Mouse (Mus musculus) neural tube, embryonic 14.5 days (tissue): ENCODE measurements around the gene Pex19. TPM values are rescaled to one million over a fixed set of nuclear protein-coding genes. Genes with fewer than 3 reads are reported as not detected.

Experiments used
- ATAC-seq: fragments of 200-750 bp; cut with Nextera tagmentation; 2 replicates; pipeline ENCODE4 v1.8.0; 2017; ENCODE audit warnings: low read depth, mild to moderate bottlenecking, moderate TSS enrichment, moderate library complexity
- H3K27ac ChIP-seq: fragments of 300-500 bp; sonication (generic); 2 replicates; pipeline ENCODE4 v1.5.1; 2014; ENCODE audit warnings: low read depth, mild to moderate bottlenecking, control low read depth, low read length, moderate library complexity, mixed read lengths
- H3K27me3 ChIP-seq: fragments of 300-500 bp; sonication (generic); 2 replicates; pipeline ENCODE4 v1.6.1; 2014; ENCODE audit warnings: low read length; ENCODE audit not compliant: control insufficient read depth, insufficient read depth
- H3K36me3 ChIP-seq: fragments of 300-500 bp; sonication (generic); 2 replicates; pipeline ENCODE4 v1.6.1; 2014; ENCODE audit warnings: low read length, mixed read lengths; ENCODE audit not compliant: control insufficient read depth, insufficient read depth
- H3K4me1 ChIP-seq: fragments of 300-500 bp; sonication (generic); 2 replicates; pipeline ENCODE4 v1.6.1; 2014; ENCODE audit warnings: low read length; ENCODE audit not compliant: control insufficient read depth, insufficient read depth
- H3K4me2 ChIP-seq: fragments of 300-500 bp; sonication (generic); 2 replicates; pipeline ENCODE4 v1.6.1; 2014; ENCODE audit warnings: mild to moderate bottlenecking, low read depth, low read length, control low read depth
- H3K4me3 ChIP-seq: fragments of 300-500 bp; sonication (generic); 2 replicates; pipeline ENCODE4 v1.5.1; 2014; ENCODE audit warnings: low read depth, low read length, control low read depth, mixed read lengths
- H3K9ac ChIP-seq: fragments of 300-500 bp; sonication (generic); replicated peaks from 2 replicates; pipeline ENCODE4 v1.6.1; 2014; ENCODE audit warnings: low read depth, mild to moderate bottlenecking, control low read depth, low read length, mixed read lengths
- H3K9me3 ChIP-seq: fragments of 300-500 bp; sonication (generic); 2 replicates; pipeline ENCODE4 v1.6.1; 2016; ENCODE audit warnings: low read length; ENCODE audit not compliant: control insufficient read depth
- WGBS: fragments of 180-500 bp; shearing (Covaris S2); extraction: QIAGEN DNeasy Blood & Tissue Kit; methylation state at CpG from one replicate; pipeline ENCODE4 v1.1.7; 2014; 5-methylcytosine and 5-hydroxymethylcytosine counted together
- polyA plus RNA-seq: library from polyadenylated mRNA; unstranded; fragments of >200 nt; fragmentation: Nextera tagmentation; extraction: Ambion mirVana; gene quantifications from 2 replicates; pipeline ENCODE4 v1.2.1, GENCODE M21; 2014

The Pex19 gene
- polyA plus RNA-seq, 1 experiment from 2014 or later, result 156 TPM

DNA sequence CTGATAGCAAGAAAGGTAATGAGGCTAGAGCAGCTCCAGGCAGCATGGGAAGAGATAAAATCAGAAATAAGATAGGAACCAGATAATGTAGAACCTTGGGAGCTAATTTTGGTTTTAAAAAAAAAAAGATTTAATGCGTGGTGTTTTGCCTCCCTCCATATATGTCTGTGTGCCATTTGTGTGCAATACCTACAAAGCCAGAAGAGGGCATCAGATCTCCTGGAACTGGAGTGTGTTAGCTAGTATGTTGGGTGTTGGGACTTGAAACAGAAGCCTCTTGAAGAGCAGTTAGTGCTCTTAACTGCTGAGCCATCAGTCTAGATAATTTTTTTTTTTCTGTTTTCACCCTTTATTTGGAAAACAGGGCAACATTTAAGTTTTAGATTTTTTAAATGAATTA lies 17.0 kb downstream of the Pex19 start:
- no peak for ATAC-seq
- Histone ChIP-seq H3K9me3 (no peaks in the 10 kb centered on the region), H3K27ac (no peak overlapping the region), H3K4me3 (no peak overlapping the region), H3K4me2 (no peak overlapping the region), H3K4me1 (no peaks in the 10 kb centered on the region), H3K9ac (no peak overlapping the region), H3K36me3 (no peaks in the 10 kb centered on the region), H3K27me3 (no peaks in the 10 kb centered on the region)
- WGBS, result 19% methylated on average over 1 of the region's 1 CpGs

DNA sequence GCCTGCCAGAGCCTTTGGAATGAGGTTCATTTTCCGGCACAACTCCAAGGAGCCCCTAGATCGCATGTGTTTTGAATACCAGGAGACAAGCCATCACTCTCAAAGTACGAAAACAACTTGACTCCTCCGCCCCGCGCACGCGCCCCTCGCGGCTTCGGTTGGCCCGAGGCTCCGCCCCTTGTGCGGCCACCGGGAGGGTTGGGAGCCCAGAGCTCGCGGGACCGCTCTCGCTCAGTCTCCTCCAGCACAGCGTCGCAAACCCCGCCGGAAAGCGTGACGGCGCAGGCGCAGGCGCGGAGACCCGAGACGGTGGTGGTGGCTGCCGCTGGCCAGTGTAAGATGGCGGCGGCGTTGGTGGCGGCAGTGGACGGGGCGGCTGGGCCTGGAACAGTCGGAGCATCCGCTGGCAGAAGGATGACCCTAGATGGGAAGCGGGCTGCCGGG lies 21.3 kb downstream of the Pex19 start, which contains the start of gene Dcaf8:
Dcaf8 (plus strand) TSS at position 250 of the 444 bp plus-strand sequence.
- peaks cover 10% of the 10 kb centered on the region; the same call in 1 of the 2 replicates for H3K36me3 ChIP-seq
- under 1% methylated on average over 34 of the region's 42 CpGs for WGBS
- peak within 1 kb of the TSS; percentile 98 for H3K9ac ChIP-seq
- H3K27ac ChIP-seq, result peak within 1 kb of the TSS; percentile 88
- peak; percentile 99 for ATAC-seq
- peak within 1 kb of the TSS; percentile 51 for H3K4me2 ChIP-seq
- no peaks in the 10 kb centered on the region for H3K27me3 ChIP-seq
- H3K4me3 ChIP-seq, result peak within 1 kb of the TSS; percentile 89
- H3K4me1 ChIP-seq, result peaks cover 7% of the 10 kb centered on the region
- H3K9me3 ChIP-seq, result no peaks in the 10 kb centered on the region

DNA sequence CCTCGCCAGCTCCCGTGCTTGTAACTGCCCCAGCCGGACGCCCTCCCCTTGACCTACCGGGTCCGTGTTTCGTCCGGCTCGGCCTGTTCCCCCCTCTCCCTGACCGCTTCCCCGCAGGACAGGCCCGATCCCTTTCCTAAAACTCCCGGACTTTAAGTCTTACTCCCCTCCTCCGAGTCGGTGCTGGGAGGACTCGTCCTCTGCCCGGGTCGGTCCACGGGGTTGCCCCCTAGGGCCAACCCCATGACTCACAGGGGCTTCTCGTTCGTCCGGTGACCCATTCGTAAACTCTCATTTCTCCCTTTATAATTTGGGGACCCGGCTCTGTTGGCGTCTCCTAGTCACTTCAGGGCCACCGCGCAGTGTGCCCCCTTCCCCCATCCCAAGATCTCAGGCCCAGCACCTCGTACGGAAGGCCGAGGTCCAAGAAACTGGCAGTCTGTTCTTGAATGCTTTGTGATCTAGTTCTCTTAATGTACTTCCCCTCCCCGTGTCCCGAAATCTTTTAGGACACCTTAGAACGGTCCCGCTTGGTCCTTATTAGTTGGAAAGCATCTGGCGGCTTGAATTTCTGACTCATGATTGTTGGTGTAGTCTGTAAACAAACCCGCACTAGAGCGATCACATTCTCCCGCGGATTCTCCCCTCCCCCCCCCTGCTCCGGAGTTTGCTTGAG lies 21.9 kb downstream of the Pex19 start:
- Histone ChIP-seq H3K4me3 (peak overlapping the region; percentile 89), H3K36me3 (peaks cover 15% of the 10 kb centered on the region; the same call in 1 of the 2 replicates), H3K4me1 (peaks cover 7% of the 10 kb centered on the region), H3K27me3 (no peaks in the 10 kb centered on the region), H3K9ac (peak overlapping the region; percentile 98), H3K9me3 (no peaks in the 10 kb centered on the region), H3K27ac (peak overlapping the region; percentile 88), H3K4me2 (peak overlapping the region; percentile 51)
- WGBS, result under 1% methylated on average over 38 of the region's 40 CpGs
- peak; percentile 69; the same call in 1 of the 2 replicates for ATAC-seq

DNA sequence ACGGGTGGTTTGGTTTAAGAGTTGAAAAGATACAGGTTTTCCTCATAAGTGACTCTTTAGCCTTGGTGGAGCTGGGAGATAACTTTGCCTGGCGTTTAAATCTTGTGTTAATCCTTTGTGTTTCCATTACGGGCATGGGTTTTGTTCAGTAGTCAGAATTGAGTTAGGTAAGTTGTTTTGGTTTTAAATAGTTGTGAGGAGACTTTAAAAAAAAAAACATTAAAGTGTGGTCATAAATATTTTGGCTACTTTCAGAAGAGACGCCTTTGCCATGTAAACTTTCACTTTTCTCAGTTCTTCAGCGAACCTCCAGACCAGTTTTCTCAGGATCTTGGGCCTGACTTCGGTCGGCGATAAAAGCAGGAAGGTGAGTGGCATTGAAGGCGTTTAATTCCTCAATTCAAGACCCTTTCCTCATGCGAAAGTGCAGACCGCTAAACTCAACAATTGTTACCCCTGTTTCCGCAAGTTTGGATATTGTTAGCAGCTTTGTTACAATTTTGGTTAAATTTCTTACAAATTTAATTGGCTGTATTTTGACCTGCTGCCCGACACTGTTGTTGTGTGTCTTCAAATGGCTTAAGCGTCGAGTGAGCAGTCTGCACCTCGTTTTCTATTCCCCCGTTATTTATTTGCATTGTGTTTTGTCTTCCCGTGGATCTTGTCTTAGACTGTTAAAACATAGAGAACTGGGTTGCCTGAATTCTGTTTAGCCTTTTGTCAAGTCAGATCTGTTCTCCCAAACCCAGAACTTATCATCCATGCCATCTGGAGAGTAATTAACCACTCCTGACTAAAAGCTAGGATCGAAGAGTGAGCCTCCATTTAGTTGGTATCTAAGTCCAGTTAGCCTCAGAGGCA lies 22.6 kb downstream of the Pex19 start:
- H3K4me2 ChIP-seq, result peak overlapping the region; percentile 51
- H3K4me1 ChIP-seq, result peaks cover 7% of the 10 kb centered on the region
- H3K4me3 ChIP-seq, result peak overlapping the region; percentile 89
- H3K9ac ChIP-seq, result peak overlapping the region; percentile 98
- no peak for ATAC-seq
- H3K36me3 ChIP-seq, result peaks cover 15% of the 10 kb centered on the region; the same call in 1 of the 2 replicates
- WGBS, result 20% methylated on average over 19 of the region's 19 CpGs
- no peaks in the 10 kb centered on the region for H3K27me3 ChIP-seq
- H3K27ac ChIP-seq, result no peak overlapping the region
- H3K9me3 ChIP-seq, result no peaks in the 10 kb centered on the region

DNA sequence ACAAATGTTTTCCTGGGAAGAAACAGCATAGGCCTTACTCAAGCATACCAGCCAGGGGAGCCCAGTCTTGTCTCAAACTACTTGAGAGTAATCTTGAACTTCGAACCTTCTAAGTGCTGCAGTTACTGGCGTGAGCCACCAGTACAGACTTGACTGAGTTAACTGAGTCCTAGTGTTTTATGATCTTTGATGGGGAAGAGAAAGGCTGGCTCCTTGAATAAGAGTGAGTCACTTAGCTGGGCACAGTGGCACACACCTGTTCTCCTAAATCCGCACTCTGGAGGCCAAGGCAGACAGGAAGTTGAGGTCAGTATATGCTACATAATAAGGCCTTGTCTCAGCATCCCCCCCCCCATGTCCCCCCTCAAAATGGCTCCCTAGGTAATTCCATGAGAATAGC lies 28.0 kb downstream of the Pex19 start:
- Histone ChIP-seq H3K4me2 (no peak overlapping the region), H3K4me3 (no peak overlapping the region), H3K27me3 (no peaks in the 10 kb centered on the region), H3K36me3 (peaks cover 15% of the 10 kb centered on the region; the same call in 1 of the 2 replicates), H3K4me1 (peaks cover 1% of the 10 kb centered on the region), H3K9ac (no peak overlapping the region), H3K27ac (no peak overlapping the region), H3K9me3 (no peaks in the 10 kb centered on the region)
- WGBS, result 84% methylated on average over 3 of the region's 3 CpGs
- no peak for ATAC-seq

DNA sequence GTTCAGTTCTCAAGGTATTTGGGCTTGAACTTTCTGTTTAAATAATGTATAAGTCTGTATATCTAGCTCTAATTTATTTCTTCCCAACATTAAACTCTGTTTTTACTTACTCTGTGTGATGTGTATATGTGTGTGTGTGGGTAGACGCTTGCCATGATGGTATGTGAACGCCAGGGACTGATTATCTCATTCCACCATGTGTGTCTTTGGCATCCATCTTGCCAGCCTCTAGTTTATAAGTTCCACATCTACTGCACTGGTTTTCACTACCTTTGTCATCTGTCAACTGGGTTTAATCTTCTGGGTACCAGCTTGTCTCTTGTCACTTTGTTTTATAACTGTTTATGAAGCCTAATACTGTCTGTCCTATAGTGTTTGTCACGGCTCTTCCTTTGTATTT lies 29.0 kb downstream of the Pex19 start:
- WGBS, result 91% methylated on average over 3 of the region's 3 CpGs

DNA sequence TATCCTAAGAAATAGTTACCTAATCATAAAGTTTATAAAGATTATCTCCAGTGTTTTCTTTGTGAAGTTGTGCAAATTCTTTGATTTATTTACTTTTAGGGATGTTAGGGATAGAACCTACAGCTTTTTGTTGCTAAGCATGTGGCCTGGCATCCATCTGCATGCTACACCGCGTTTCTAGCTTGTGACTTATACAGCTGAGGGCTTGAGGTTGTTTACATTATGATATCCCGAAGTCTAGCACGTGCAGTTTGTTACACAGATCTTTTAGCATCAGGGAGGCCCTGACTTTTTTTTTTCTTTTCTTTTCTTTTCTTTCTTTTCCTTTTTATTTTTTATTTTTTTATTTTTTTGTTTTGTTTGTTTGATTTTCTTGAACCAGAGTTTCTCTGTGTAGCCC lies 33.4 kb downstream of the Pex19 start:
- WGBS, result 84% methylated on average over 4 of the region's 4 CpGs

More for the DNA sequence above, 29.0 kb downstream of the Pex19 start:
- Histone ChIP-seq H3K27me3 (no peaks in the 10 kb centered on the region), H3K27ac (no peak overlapping the region), H3K4me1 (no peaks in the 10 kb centered on the region), H3K4me3 (no peak overlapping the region), H3K9ac (no peak overlapping the region), H3K4me2 (no peak overlapping the region), H3K36me3 (peaks cover 15% of the 10 kb centered on the region; the same call in 1 of the 2 replicates), H3K9me3 (no peaks in the 10 kb centered on the region)
- no peak for ATAC-seq

DNA sequence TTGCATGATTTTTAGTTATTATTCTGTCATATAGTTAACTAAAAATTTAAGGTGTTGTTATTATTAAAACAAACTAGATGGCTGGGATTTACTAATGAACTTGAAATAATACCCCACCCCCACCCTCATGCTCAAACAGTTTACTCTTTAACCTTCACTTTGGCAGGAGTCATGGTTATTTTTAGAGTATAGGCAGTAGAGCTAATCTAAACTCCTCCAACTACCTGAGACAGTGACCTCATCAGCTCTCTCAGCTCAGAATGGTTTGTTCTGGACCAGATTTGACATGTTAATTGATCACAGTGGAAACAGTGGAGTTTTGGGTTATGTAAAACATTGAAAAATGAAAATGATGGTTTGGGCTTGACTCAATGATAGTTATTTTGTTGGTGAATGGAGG lies 34.0 kb downstream of the Pex19 start:
- H3K4me1 ChIP-seq, result no peaks in the 10 kb centered on the region
- H3K9me3 ChIP-seq, result no peaks in the 10 kb centered on the region
- H3K4me2 ChIP-seq, result no peak overlapping the region
- H3K27ac ChIP-seq, result no peak overlapping the region
- no peaks in the 10 kb centered on the region for H3K27me3 ChIP-seq
- H3K9ac ChIP-seq, result no peak overlapping the region
- ATAC-seq, result no peak
- peaks cover 2% of the 10 kb centered on the region; the same call in 1 of the 2 replicates for H3K36me3 ChIP-seq
- no peak overlapping the region for H3K4me3 ChIP-seq

More for the DNA sequence above, 33.4 kb downstream of the Pex19 start:
- Histone ChIP-seq H3K36me3 (no peaks in the 10 kb centered on the region), H3K4me1 (no peaks in the 10 kb centered on the region), H3K9ac (no peak overlapping the region), H3K4me2 (no peak overlapping the region), H3K27ac (no peak overlapping the region), H3K27me3 (no peaks in the 10 kb centered on the region), H3K4me3 (no peak overlapping the region), H3K9me3 (no peaks in the 10 kb centered on the region)
- ATAC-seq, result no peak

DNA sequence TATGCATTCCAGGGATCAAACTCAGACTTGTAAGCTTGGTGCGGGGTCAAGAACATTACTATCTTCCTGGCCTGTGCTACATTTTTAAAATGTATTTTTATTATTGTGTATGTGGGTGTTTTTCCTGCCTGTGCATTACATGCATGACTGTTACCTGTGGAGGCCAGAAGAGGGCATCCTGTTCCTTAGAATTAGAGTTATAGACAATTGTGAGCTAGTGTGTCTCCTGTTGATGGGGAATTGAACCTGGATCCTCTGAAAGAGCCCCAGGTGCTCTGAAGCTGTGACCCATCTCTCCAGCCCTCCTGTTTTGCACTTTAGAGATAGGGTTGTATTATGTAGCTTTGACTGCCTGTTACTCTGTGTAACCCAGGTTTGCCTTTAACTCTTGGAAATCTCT lies 35.5 kb downstream of the Pex19 start:
- WGBS, result 90% methylated on average over 1 of the region's 1 CpGs
- peak; percentile 31; the same call in 1 of the 2 replicates for ATAC-seq
- peaks cover 13% of the 10 kb centered on the region for H3K36me3 ChIP-seq
- H3K9me3 ChIP-seq, result no peaks in the 10 kb centered on the region
- H3K27ac ChIP-seq, result no peak overlapping the region
- no peak overlapping the region for H3K4me2 ChIP-seq
- H3K4me3 ChIP-seq, result no peak overlapping the region
- H3K27me3 ChIP-seq, result no peaks in the 10 kb centered on the region
- no peaks in the 10 kb centered on the region for H3K4me1 ChIP-seq
- no peak overlapping the region for H3K9ac ChIP-seq
